Mouse (Mus musculus): Measurements from ENCODE around the gene Stox2.
"Not testable (repeated sequence)": the region's sequence is repeated elsewhere in the genome, so short reads cannot be mapped to it uniquely, and the experiment has no call there.

Gene Stox2

GRCm38 (mm10) chr8:47446312-47447046 is at the start of gene Stox2:
Gene Stox2, minus strand, starts transcription at chr8:47446362.
- DNase-seq: no peak

- DNase-seq: no peak
Observed at GRCm38 (mm10) chr8:47495428-47495827, 49.3 kb upstream of the Stox2 start.

- no peak for DNase-seq
Observed at GRCm38 (mm10) chr8:47494602-47495153, 48.5 kb upstream of the Stox2 start.

GRCm38 (mm10) chr8:47493106-47493505 is 46.9 kb upstream of the Stox2 start:
- DNase-seq: peak; percentile 32

- no peak for DNase-seq
Observed at GRCm38 (mm10) chr8:47487231-47487630, 41.1 kb upstream of the Stox2 start.

- no peak for DNase-seq
Observed at GRCm38 (mm10) chr8:47482354-47483071, 36.4 kb upstream of the Stox2 start.

GRCm38 (mm10) chr8:47480039-47480438 is 33.9 kb upstream of the Stox2 start:
- no peak for DNase-seq

- DNase-seq: no peak
Observed at GRCm38 (mm10) chr8:47461650-47462049, 15.5 kb upstream of the Stox2 start.

GRCm38 (mm10) chr8:47459216-47459749 is 13.1 kb upstream of the Stox2 start:
- no peak for DNase-seq

- peak; percentile 10 for DNase-seq
Observed at GRCm38 (mm10) chr8:47458591-47458990, 12.4 kb upstream of the Stox2 start.

- DNase-seq: not testable (repeated sequence)
Observed at GRCm38 (mm10) chr8:47449211-47449610, 3.0 kb upstream of the Stox2 start.

- no peak for DNase-seq
Observed at GRCm38 (mm10) chr8:47439271-47439670, 6.9 kb downstream of the Stox2 start.

GRCm38 (mm10) chr8:47437976-47438375 is 8.2 kb downstream of the Stox2 start:
- DNase-seq: no peak

- no peak for DNase-seq
Observed at GRCm38 (mm10) chr8:47435861-47436260, 10.3 kb downstream of the Stox2 start.

- DNase-seq: peak; percentile 28
Observed at GRCm38 (mm10) chr8:47435412-47435811, 10.8 kb downstream of the Stox2 start.

GRCm38 (mm10) chr8:47431263-47431662 is 14.9 kb downstream of the Stox2 start:
- no peak for DNase-seq

- DNase-seq: peak; percentile 12
Observed at GRCm38 (mm10) chr8:47414258-47414525, 32.0 kb downstream of the Stox2 start.

GRCm38 (mm10) chr8:47413524-47414257 is 32.5 kb downstream of the Stox2 start:
- DNase-seq: peak; percentile 70

- DNase-seq: peak; percentile 14
Observed at GRCm38 (mm10) chr8:47412696-47413523, 33.3 kb downstream of the Stox2 start.

- peak; percentile 12 for DNase-seq
Observed at GRCm38 (mm10) chr8:47411994-47412695, 34.0 kb downstream of the Stox2 start.

- no peak for DNase-seq
Observed at GRCm38 (mm10) chr8:47411321-47411720, 34.8 kb downstream of the Stox2 start.

GRCm38 (mm10) chr8:47409061-47409460 is 37.1 kb downstream of the Stox2 start:
- DNase-seq: no peak
